Comparison of ENCODE assay signal across 8 mouse cellular contexts in genomic region chr17:36167306-36168038, GRCm38 (mm10). TPM values are rescaled to one million over a fixed set of nuclear protein-coding genes. Genes with fewer than 3 reads are reported as not detected.
DNase-seq lines count a peak whose midpoint lies in the region; ATAC-seq and TF ChIP-seq lines count a peak whose summit lies in the region.

No protein-coding gene starts in this region.

- no peak for TF ChIP-seq POLR2A in cerebellum, adult 2 months (IDR thresholded peaks at IDR 0.05; ENCODE audit: borderline replicate concordance, insufficient read depth, low read length)

- H3K4me2 ChIP-seq in forebrain, embryonic 11.5 days (ENCODE audit: low read depth, low read length, severe bottlenecking): peak overlapping the region; percentile 3; the same call in 1 of the 2 replicates
- H3K4me2 ChIP-seq in midbrain, postnatal 0 days (ENCODE audit: low read depth, low read length, poor library complexity, severe bottlenecking): peak overlapping the region; percentile 30

- H3K4me3 ChIP-seq in forebrain, embryonic 11.5 days (ENCODE audit: low read depth, low read length): peak overlapping the region; percentile 17; the same call in 1 of the 2 replicates
- H3K4me3 ChIP-seq in midbrain, postnatal 0 days (ENCODE audit: low read depth, low read length): peak overlapping the region; percentile 16
- no peak overlapping the region for H3K4me3 ChIP-seq in cerebellum, adult 2 months (replicated peaks; ENCODE audit: insufficient read depth, low read depth, low read length)

- no peak for TF ChIP-seq CTCF in midbrain, postnatal 0 days (IDR thresholded peaks at IDR 0.05)
- TF ChIP-seq CTCF in cerebellum, adult 2 months (IDR thresholded peaks at IDR 0.05; ENCODE audit: borderline replicate concordance, insufficient read depth, low read depth, low read length): no peak

- H3K9ac ChIP-seq in forebrain, embryonic 11.5 days (ENCODE audit: low read length): no peak overlapping the region
- no peak overlapping the region for H3K9ac ChIP-seq in midbrain, postnatal 0 days (replicated peaks; ENCODE audit: low read length, poor library complexity, severe bottlenecking)

- no peaks in the 10 kb centered on the region for H3K36me3 ChIP-seq in forebrain, embryonic 11.5 days (ENCODE audit: control insufficient read depth, insufficient read depth, low read length)
- no peaks in the 10 kb centered on the region for H3K36me3 ChIP-seq in midbrain, postnatal 0 days (ENCODE audit: insufficient read depth, low read length)

- H3K27ac ChIP-seq in forebrain, embryonic 11.5 days (ENCODE audit: low read depth, low read length): no peak overlapping the region
- H3K27ac ChIP-seq in midbrain, postnatal 0 days (ENCODE audit: low read depth, low read length): no peak overlapping the region
- no peak overlapping the region for H3K27ac ChIP-seq in cerebellum, adult 2 months (ENCODE audit: insufficient read depth, low read length)

- under 1% methylated on average over 49 of the region's 51 CpGs for WGBS in forebrain, embryonic 11.5 days
- 2% methylated on average over 43 of the region's 51 CpGs for WGBS in midbrain, postnatal 0 days
- WGBS in cerebellum, adult 2 months: 2% methylated on average over 51 of the region's 51 CpGs

- DNase-seq in kidney, adult 9 months: peak; percentile 25
- DNase-seq in kidney, adult 11 months: no peak
- DNase-seq in forebrain, embryonic 11.5 days (ENCODE audit: low spot score): no peak
- peak; percentile 16 to 37 for DNase-seq in kidney, postnatal 36 days
- DNase-seq in midbrain, postnatal 0 days (ENCODE audit: low spot score): no peak
- DNase-seq in cerebellum, adult 9-11 months: no peak
- no peak for DNase-seq in ovary, postnatal 10 days (ENCODE audit: low spot score)
- no peak for DNase-seq in cerebellum, adult 2 months

- ATAC-seq in forebrain, embryonic 11.5 days (replicated peaks; ENCODE audit: low FRiP score): no peak
- ATAC-seq in midbrain, postnatal 0 days (ENCODE audit: low FRiP score): no peak

- H3K4me1 ChIP-seq in forebrain, embryonic 11.5 days (replicated peaks; ENCODE audit: control insufficient read depth, insufficient read depth, low read length): no peaks in the 10 kb centered on the region
- no peaks in the 10 kb centered on the region for H3K4me1 ChIP-seq in midbrain, postnatal 0 days (ENCODE audit: insufficient read depth, low read length)
- H3K4me1 ChIP-seq in cerebellum, adult 2 months (ENCODE audit: control insufficient read depth, insufficient read depth, low read length): no peaks in the 10 kb centered on the region

- H3K9me3 ChIP-seq in forebrain, embryonic 11.5 days (ENCODE audit: control insufficient read depth, low read length): no peaks in the 10 kb centered on the region
- no peaks in the 10 kb centered on the region for H3K9me3 ChIP-seq in midbrain, postnatal 0 days (ENCODE audit: low read length)

- H3K27me3 ChIP-seq in forebrain, embryonic 11.5 days (ENCODE audit: control insufficient read depth, insufficient read depth, low read length): peaks cover 56% of the 10 kb centered on the region
- H3K27me3 ChIP-seq in midbrain, postnatal 0 days (ENCODE audit: insufficient read depth, low read length): peaks cover 46% of the 10 kb centered on the region
- H3K27me3 ChIP-seq in cerebellum, adult 2 months (ENCODE audit: control insufficient read depth, insufficient read depth, low read length): peaks cover 3% of the 10 kb centered on the region; the same call in 1 of the 2 replicates

RNA-seq across cellular contexts. Expression of gene Gm8909, which starts 0.9 kb away (rescaled TPM):
- polyA plus RNA-seq in forebrain, embryonic 11.5 days (2014; fragmentation: Nextera tagmentation; extraction: Ambion mirVana): not detected in 2 replicates
- total RNA-seq in midbrain, postnatal 0 days (2014; rRNA removed): not detected in 2 replicates
- polyA plus RNA-seq in midbrain, postnatal 0 days (2015; fragmentation: Nextera tagmentation; extraction: Ambion mirVana): not detected in 2 replicates
- polyA plus RNA-seq in cerebellum, adult 2 months (2012; rRNA removed): not detected in 2 replicates

RNA-seq across cellular contexts. Expression of gene H2-T3, which starts 22.6 kb away (rescaled TPM):
- polyA plus RNA-seq in forebrain, embryonic 11.5 days (2014; fragmentation: Nextera tagmentation; extraction: Ambion mirVana): not detected in 2 replicates
- not detected in 2 replicates for total RNA-seq in midbrain, postnatal 0 days (2014; rRNA removed)
- not detected in 2 replicates for polyA plus RNA-seq in midbrain, postnatal 0 days (2015; fragmentation: Nextera tagmentation; extraction: Ambion mirVana)
- not detected in 2 replicates for polyA plus RNA-seq in cerebellum, adult 2 months (2012; rRNA removed)

RNA-seq across cellular contexts. Expression of gene Gm7030, which starts 38.2 kb away (rescaled TPM):
- not detected in 2 replicates for polyA plus RNA-seq in forebrain, embryonic 11.5 days (2014; fragmentation: Nextera tagmentation; extraction: Ambion mirVana)
- not detected in 2 replicates for total RNA-seq in midbrain, postnatal 0 days (2014; rRNA removed)
- not detected in 2 replicates for polyA plus RNA-seq in midbrain, postnatal 0 days (2015; fragmentation: Nextera tagmentation; extraction: Ambion mirVana)
- polyA plus RNA-seq in cerebellum, adult 2 months (2012; rRNA removed): not detected in 2 replicates

RNA-seq across cellular contexts. Expression of gene Gm19684, which starts 46.0 kb away (rescaled TPM):
- polyA plus RNA-seq in forebrain, embryonic 11.5 days (2014; fragmentation: Nextera tagmentation; extraction: Ambion mirVana): not detected in 2 replicates
- total RNA-seq in midbrain, postnatal 0 days (2014; rRNA removed): not detected in 2 replicates
- not detected in 2 replicates for polyA plus RNA-seq in midbrain, postnatal 0 days (2015; fragmentation: Nextera tagmentation; extraction: Ambion mirVana)
- 0.10 TPM in 1 of 2 replicates, not detected in the other for polyA plus RNA-seq in cerebellum, adult 2 months (2012; rRNA removed)

Comparison
In these comparisons a context has a peak if more than half of its experiments do, and no peak if none do; other contexts are left out.
1. DNase-seq: peak in kidney, adult 9 months (single experiment) and kidney, postnatal 36 days (2 of 2); none in kidney, adult 11 months (single experiment), forebrain, embryonic 11.5 days (single experiment), midbrain, postnatal 0 days (single experiment), cerebellum, adult 9-11 months (single experiment), ovary, postnatal 10 days (single experiment) and cerebellum, adult 2 months (0 of 2).